Mouse (Mus musculus): ENCODE results near the gene Dnajb2.

- TF ChIP-seq CTCF (IDR thresholded peaks at IDR 0.05; ENCODE audit: low read depth) (no peak), EP300 (IDR thresholded peaks at IDR 0.05; ENCODE audit: low read depth) (no peak)
These were observed 17.8 kb upstream of the Dnajb2 start for GRCm38 (mm10) chr1:75218227-75219001.
